Mouse (Mus musculus): ENCODE results near the gene Tmprss13. TPM values are rescaled to one million over a fixed set of nuclear protein-coding genes. Genes with fewer than 3 reads are reported as not detected.
A peak's percentile ranks its signal among the peaks of the same experiment; 100 is the strongest.

The Tmprss13 gene
- polyA plus RNA-seq (2016; fragmentation: Nextera tagmentation; extraction: Ambion mirVana), result 0.11 and 0.12 TPM in 2 replicates

DNA sequence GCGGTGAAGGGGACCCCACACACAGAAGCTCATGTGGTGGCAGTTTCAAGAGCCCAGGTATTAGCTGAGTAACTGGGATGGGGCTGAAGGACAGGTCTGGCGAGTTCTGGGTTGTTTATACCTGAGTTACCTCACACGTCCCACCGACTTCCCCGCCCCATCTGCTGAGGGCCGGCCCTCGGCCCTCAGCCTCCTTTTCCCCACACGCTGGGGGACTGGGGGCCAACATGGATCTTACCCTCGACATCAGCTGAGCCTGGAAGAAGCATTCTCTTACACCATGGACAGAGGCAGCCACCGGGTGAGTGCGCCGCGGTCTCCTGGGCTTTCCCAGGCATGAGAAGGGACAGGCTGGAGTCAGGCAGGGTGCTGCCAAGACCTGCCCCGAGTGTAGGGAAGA is at the start of gene Tmprss13:
Tmprss13 (plus strand) TSS at position 246 of the 400 bp plus-strand sequence.
- no peak for DNase-seq (ENCODE audit: low spot score)
- Histone ChIP-seq H3K4me1 (replicated peaks) (no peaks in the 10 kb centered on the region), H3K27me3 (ENCODE audit: insufficient read depth, poor library complexity, severe bottlenecking) (peaks cover 11% of the 10 kb centered on the region), H3K4me3 (no peak within 1 kb of the TSS), H3K36me3 (no peaks in the 10 kb centered on the region), H3K9me3 (no peaks in the 10 kb centered on the region), H3K27ac (no peak within 1 kb of the TSS)
- WGBS, result 38% methylated on average over 14 of the region's 14 CpGs

DNA sequence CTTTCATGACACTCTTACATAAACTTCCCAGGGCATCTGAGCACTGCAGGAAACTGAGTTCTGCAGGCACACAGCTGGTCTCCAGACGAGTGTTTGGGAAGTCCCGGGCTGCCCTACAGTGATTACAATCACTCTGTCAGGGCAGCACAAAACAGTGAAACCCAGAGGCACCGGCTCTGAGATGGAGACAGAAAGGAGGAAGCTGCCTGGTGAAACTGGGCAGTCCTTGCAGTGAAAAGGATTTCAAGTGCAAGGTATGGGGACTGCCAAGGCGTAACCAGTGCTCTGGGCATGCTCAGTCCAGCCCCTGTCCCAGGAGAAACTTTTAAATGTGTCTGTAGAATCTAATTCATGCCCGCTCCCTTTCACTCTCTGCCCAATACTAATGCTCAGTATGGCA is 46.7 kb upstream of the Tmprss13 start:
- Histone ChIP-seq H3K27ac (no peak overlapping the region), H3K36me3 (no peaks in the 10 kb centered on the region), H3K27me3 (ENCODE audit: insufficient read depth, poor library complexity, severe bottlenecking) (peaks cover 52% of the 10 kb centered on the region), H3K4me1 (replicated peaks) (peaks cover 20% of the 10 kb centered on the region), H3K9me3 (no peaks in the 10 kb centered on the region), H3K4me3 (no peak overlapping the region)
- DNase-seq (ENCODE audit: low spot score), result no peak
- 46% methylated on average over 5 of the region's 5 CpGs for WGBS

DNA sequence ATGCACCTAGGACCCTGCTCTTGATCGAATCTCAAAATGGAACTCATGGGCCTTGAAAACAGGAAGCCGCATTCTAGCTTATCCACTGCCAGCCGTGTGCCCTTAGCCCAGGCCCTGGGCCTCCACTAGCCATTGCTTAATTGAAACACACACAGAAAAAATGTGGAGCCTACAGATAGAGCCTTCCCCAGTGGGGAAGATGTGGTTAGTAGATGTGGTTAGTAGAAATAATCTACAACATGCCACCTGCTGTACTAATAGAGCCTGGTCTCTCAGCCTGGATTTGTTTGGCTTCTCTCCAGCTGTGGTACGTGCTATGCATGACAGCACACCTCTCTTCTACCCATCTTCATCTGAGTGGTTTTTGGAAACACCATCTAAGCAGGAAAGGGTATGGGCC is 44.7 kb upstream of the Tmprss13 start:
- Histone ChIP-seq H3K36me3 (no peaks in the 10 kb centered on the region), H3K4me3 (no peak overlapping the region), H3K27ac (no peak overlapping the region), H3K27me3 (ENCODE audit: insufficient read depth, poor library complexity, severe bottlenecking) (peaks cover 32% of the 10 kb centered on the region), H3K9me3 (no peaks in the 10 kb centered on the region), H3K4me1 (replicated peaks) (peaks cover 2% of the 10 kb centered on the region; the same call in 1 of the 2 replicates)
- DNase-seq (ENCODE audit: low spot score), result no peak
- WGBS, result 90% methylated on average over 4 of the region's 4 CpGs

DNA sequence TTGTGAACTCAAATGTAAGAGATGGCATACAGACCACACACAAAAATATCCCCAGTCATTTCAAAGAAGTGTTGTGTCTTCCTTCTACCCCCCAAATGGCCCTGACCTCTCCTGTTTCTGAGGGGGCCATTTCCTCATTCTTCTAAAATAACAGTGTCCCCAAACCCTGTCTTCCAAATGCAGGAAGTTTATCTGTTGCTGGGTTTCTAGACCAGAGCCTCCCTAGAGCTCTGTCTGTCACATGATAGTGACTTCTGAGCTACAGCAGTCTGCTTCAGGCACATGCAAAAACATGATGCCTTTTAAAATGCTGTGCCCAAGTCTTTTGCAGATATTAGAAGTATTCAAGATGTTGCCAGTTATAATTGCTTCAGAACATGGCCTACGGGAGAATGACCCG is 44.3 kb upstream of the Tmprss13 start:
- Histone ChIP-seq H3K9me3 (no peaks in the 10 kb centered on the region), H3K4me1 (replicated peaks) (no peaks in the 10 kb centered on the region), H3K4me3 (no peak overlapping the region), H3K27ac (no peak overlapping the region), H3K36me3 (no peaks in the 10 kb centered on the region), H3K27me3 (ENCODE audit: insufficient read depth, poor library complexity, severe bottlenecking) (peaks cover 28% of the 10 kb centered on the region)
- WGBS, result 93% methylated on average over 2 of the region's 2 CpGs
- DNase-seq (ENCODE audit: low spot score), result no peak

- Histone ChIP-seq H3K4me1 (replicated peaks) (no peaks in the 10 kb centered on the region), H3K27me3 (ENCODE audit: insufficient read depth, poor library complexity, severe bottlenecking) (no peaks in the 10 kb centered on the region)
These were observed 38.8 kb upstream of the Tmprss13 start for GRCm38 (mm10) chr9:45280059-45280458.

GRCm38 (mm10) chr9:45280891-45281290 is 38.0 kb upstream of the Tmprss13 start:
- WGBS, result 71% methylated on average over 3 of the region's 3 CpGs
- H3K36me3 ChIP-seq, result no peaks in the 10 kb centered on the region
- no peaks in the 10 kb centered on the region for H3K27me3 ChIP-seq (ENCODE audit: insufficient read depth, poor library complexity, severe bottlenecking)
- H3K27ac ChIP-seq, result no peak overlapping the region
- H3K9me3 ChIP-seq, result no peaks in the 10 kb centered on the region
- H3K4me3 ChIP-seq, result no peak overlapping the region
- no peak for DNase-seq (ENCODE audit: low spot score)
- no peaks in the 10 kb centered on the region for H3K4me1 ChIP-seq (replicated peaks)

More at GRCm38 (mm10) chr9:45280059-45280458, 38.8 kb upstream of the Tmprss13 start:
- Histone ChIP-seq H3K9me3 (no peaks in the 10 kb centered on the region), H3K36me3 (no peaks in the 10 kb centered on the region), H3K4me3 (no peak overlapping the region), H3K27ac (no peak overlapping the region)
- no peak for DNase-seq (ENCODE audit: low spot score)
- WGBS, result 78% methylated on average over 3 of the region's 3 CpGs

DNA sequence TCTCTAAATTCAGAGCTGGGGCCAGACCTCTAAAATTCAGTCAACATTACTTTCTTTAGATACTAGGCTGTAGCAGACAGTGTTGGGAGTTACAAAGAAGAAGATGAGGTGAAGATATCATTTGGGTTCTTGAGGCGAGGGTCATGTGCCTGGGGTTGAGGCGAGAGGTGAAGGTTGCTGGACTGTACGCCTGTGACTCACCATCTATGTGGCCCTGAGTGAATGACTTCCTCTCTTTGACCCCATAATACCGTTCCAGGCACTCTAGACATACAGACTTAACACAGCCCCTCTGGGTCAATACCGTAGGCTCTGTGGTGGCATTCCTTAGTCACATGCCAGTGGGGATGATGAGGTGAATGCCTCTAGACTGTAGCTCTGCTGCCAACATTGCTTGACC is 36.4 kb upstream of the Tmprss13 start:
- no peak for DNase-seq (ENCODE audit: low spot score)
- H3K9me3 ChIP-seq, result no peaks in the 10 kb centered on the region
- no peaks in the 10 kb centered on the region for H3K4me1 ChIP-seq (replicated peaks)
- H3K27ac ChIP-seq, result no peak overlapping the region
- H3K4me3 ChIP-seq, result no peak overlapping the region
- H3K27me3 ChIP-seq (ENCODE audit: insufficient read depth, poor library complexity, severe bottlenecking), result no peaks in the 10 kb centered on the region
- 90% methylated on average over 5 of the region's 5 CpGs for WGBS
- H3K36me3 ChIP-seq, result no peaks in the 10 kb centered on the region

GRCm38 (mm10) chr9:45291481-45292168 is 27.3 kb upstream of the Tmprss13 start:
- DNase-seq (ENCODE audit: low spot score), result no peak
- H3K27me3 ChIP-seq (ENCODE audit: insufficient read depth, poor library complexity, severe bottlenecking), result peaks cover 13% of the 10 kb centered on the region; the same call in 1 of the 2 replicates
- H3K4me3 ChIP-seq, result no peak overlapping the region
- H3K4me1 ChIP-seq (replicated peaks), result peaks cover 9% of the 10 kb centered on the region
- WGBS, result 85% methylated on average over 11 of the region's 11 CpGs
- no peaks in the 10 kb centered on the region for H3K36me3 ChIP-seq
- no peak overlapping the region for H3K27ac ChIP-seq
- H3K9me3 ChIP-seq, result no peaks in the 10 kb centered on the region

DNA sequence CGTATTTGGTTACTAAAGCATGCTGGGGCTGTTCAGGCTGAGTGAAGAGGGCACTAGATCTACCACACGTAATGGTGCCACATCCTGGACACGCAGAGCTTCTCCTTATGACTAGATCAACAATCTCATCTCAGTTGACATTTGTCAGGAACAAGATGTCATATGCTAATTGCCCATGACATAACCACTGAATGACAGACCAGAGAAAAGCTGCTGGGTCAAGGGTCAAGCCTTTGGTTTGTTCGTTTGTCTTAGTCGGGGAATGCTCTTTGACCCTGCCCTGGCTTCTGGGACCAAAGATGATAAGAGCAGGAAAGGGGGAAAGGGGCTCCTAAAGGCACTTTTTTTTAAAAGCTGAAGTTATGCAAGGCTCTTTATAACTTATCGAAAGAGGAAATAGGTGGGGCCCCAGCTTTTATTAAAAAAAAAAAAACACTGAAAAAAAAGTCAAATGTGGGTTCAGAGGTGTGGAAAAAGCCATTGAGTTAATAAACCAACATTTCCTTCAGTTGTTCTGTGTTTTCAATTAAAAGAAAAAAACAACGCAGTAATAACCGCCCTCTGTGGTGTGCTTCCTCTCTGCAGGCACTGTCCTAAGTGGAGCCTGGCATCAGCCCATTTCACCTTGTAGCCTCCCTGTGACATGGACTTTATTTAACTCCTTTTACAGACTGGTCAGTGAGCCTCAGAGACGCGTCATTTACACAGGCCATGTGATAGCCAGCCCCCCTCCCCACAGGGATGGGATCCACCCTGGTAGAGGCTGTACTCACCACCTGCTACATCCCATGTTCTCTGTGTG is 24.5 kb upstream of the Tmprss13 start:
- no peak for DNase-seq (ENCODE audit: low spot score)
- peaks cover 25% of the 10 kb centered on the region; the same call in 1 of the 2 replicates for H3K27me3 ChIP-seq (ENCODE audit: insufficient read depth, poor library complexity, severe bottlenecking)
- H3K4me3 ChIP-seq, result no peak overlapping the region
- no peaks in the 10 kb centered on the region for H3K36me3 ChIP-seq
- 30% methylated on average over 10 of the region's 10 CpGs for WGBS
- peaks cover 9% of the 10 kb centered on the region for H3K4me1 ChIP-seq (replicated peaks)
- no peaks in the 10 kb centered on the region for H3K9me3 ChIP-seq
- H3K27ac ChIP-seq, result no peak overlapping the region

GRCm38 (mm10) chr9:45299231-45300006 is 19.5 kb upstream of the Tmprss13 start:
- Histone ChIP-seq H3K36me3 (no peaks in the 10 kb centered on the region), H3K4me3 (no peak overlapping the region), H3K4me1 (replicated peaks) (peaks cover 12% of the 10 kb centered on the region), H3K9me3 (no peaks in the 10 kb centered on the region; the same call in 1 of the 2 replicates), H3K27me3 (ENCODE audit: insufficient read depth, poor library complexity, severe bottlenecking) (peaks cover 25% of the 10 kb centered on the region; the same call in 1 of the 2 replicates), H3K27ac (no peak overlapping the region)
- WGBS, result 78% methylated on average over 11 of the region's 11 CpGs
- DNase-seq (ENCODE audit: low spot score), result peak; percentile 51

GRCm38 (mm10) chr9:45300422-45301104 is 18.3 kb upstream of the Tmprss13 start:
- peak; percentile 91 for DNase-seq (ENCODE audit: low spot score)
- H3K4me3 ChIP-seq, result peak overlapping the region; percentile 41
- H3K4me1 ChIP-seq (replicated peaks), result peaks cover 8% of the 10 kb centered on the region
- H3K9me3 ChIP-seq, result no peaks in the 10 kb centered on the region; the same call in 1 of the 2 replicates
- no peaks in the 10 kb centered on the region for H3K36me3 ChIP-seq
- H3K27me3 ChIP-seq (ENCODE audit: insufficient read depth, poor library complexity, severe bottlenecking), result peaks cover 21% of the 10 kb centered on the region; the same call in 1 of the 2 replicates
- 24% methylated on average over 20 of the region's 20 CpGs for WGBS
- peak overlapping the region; percentile 81 for H3K27ac ChIP-seq

DNA sequence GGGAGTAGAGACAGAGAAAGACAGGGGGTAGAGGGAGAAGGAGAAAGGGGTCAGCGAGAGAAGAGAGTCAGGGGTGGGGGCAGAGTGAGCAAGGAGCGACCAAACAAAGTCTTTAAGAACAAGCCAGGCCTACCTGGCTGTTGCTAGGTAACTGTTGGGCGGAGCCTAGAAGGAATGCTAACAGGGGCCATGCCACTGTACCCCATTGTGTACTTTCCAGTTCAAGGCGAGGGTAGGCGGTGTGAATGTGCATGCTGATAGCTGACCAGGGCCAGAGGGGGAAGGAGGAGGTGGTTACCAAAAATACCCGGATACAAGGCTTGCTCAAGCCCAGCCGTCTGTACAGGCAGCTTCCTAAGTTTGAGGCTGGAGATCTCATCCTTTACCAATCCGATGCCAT is 17.1 kb upstream of the Tmprss13 start:
- Histone ChIP-seq H3K4me1 (replicated peaks) (peaks cover 8% of the 10 kb centered on the region), H3K27ac (no peak overlapping the region), H3K4me3 (no peak overlapping the region), H3K27me3 (ENCODE audit: insufficient read depth, poor library complexity, severe bottlenecking) (peaks cover 10% of the 10 kb centered on the region; the same call in 1 of the 2 replicates), H3K36me3 (no peaks in the 10 kb centered on the region), H3K9me3 (no peaks in the 10 kb centered on the region; the same call in 1 of the 2 replicates)
- 90% methylated on average over 8 of the region's 8 CpGs for whole genome bisulfite sequencing
- DNase-seq (ENCODE audit: low spot score), result no peak
